Mouse (Mus musculus) liver, embryonic 12.5 days (tissue): ENCODE results near the gene Eif4enif1. TPM values are rescaled to one million over a fixed set of nuclear protein-coding genes. Genes with fewer than 3 reads are reported as not detected.
"Not testable (repeated sequence)": the region's sequence is repeated elsewhere in the genome, so short reads cannot be mapped to it uniquely, and the experiment has no call there.

Experiments
- ATAC-seq: fragments of 200-750 bp; cut with Nextera tagmentation; 2 replicates; pipeline ENCODE4 v1.8.0; 2017; ENCODE audit warnings: moderate number of reproducible peaks, mild to moderate bottlenecking, moderate library complexity
- H3K27ac ChIP-seq: fragments of 300-500 bp; sonication (generic); 2 replicates; pipeline ENCODE4 v1.5.1; 2016; ENCODE audit warnings: mild to moderate bottlenecking
- H3K27me3 ChIP-seq: fragments of 300-500 bp; sonication (generic); replicated peaks from 2 replicates; pipeline ENCODE4 v1.6.1; 2016; ENCODE audit warnings: mild to moderate bottlenecking, moderate library complexity
- H3K36me3 ChIP-seq: fragments of 300-500 bp; sonication (generic); 2 replicates; pipeline ENCODE4 v1.6.1; 2016; ENCODE audit warnings: mild to moderate bottlenecking, moderate library complexity
- H3K4me1 ChIP-seq: fragments of 300-500 bp; sonication (generic); 2 replicates; pipeline ENCODE4 v1.6.1; 2016
- H3K4me2 ChIP-seq: fragments of 300-500 bp; sonication (generic); 2 replicates; pipeline ENCODE4 v1.6.1; 2016; ENCODE audit warnings: mild to moderate bottlenecking, moderate library complexity
- H3K4me3 ChIP-seq: fragments of 300-500 bp; sonication (generic); 2 replicates; pipeline ENCODE4 v1.5.1; 2016; ENCODE audit warnings: mild to moderate bottlenecking, moderate library complexity
- H3K9ac ChIP-seq: fragments of 300-500 bp; sonication (generic); 2 replicates; pipeline ENCODE4 v1.6.1; 2016; ENCODE audit warnings: mild to moderate bottlenecking, moderate library complexity
- H3K9me3 ChIP-seq: fragments of 300-500 bp; sonication (generic); replicated peaks from 2 replicates; pipeline ENCODE4 v1.6.1; 2016; ENCODE audit warnings: mild to moderate bottlenecking, moderate library complexity
- WGBS: fragments of 180-500 bp; shearing (Covaris S2); methylation state at CpG from one replicate; pipeline ENCODE4 v1.1.7; 2016; ENCODE audit not compliant: insufficient replicate concordance; 5-methylcytosine and 5-hydroxymethylcytosine counted together
- polyA plus RNA-seq: library from polyadenylated mRNA; unstranded; fragments of >200 nt; fragmentation: Nextera tagmentation; extraction: Ambion mirVana; gene quantifications from 2 replicates; pipeline ENCODE4 v1.2.1, GENCODE M21; 2016

Eif4enif1 gene
- polyA plus RNA-seq, 1 experiment from 2014 or later, result 44.4 TPM

GRCm38 (mm10) chr11:3200636-3201035 is 1.6 kb upstream of the Eif4enif1 start:
- H3K27ac ChIP-seq, H3K4me3 ChIP-seq, H3K27me3 ChIP-seq, H3K9me3 ChIP-seq, H3K9ac ChIP-seq, H3K4me2 ChIP-seq, ATAC-seq: not testable (repeated sequence)
- H3K36me3 ChIP-seq, result peaks cover 12% of the 10 kb centered on the region
- 81% methylated on average over 6 of the region's 7 CpGs for WGBS
- peaks cover 13% of the 10 kb centered on the region for H3K4me1 ChIP-seq

DNA sequence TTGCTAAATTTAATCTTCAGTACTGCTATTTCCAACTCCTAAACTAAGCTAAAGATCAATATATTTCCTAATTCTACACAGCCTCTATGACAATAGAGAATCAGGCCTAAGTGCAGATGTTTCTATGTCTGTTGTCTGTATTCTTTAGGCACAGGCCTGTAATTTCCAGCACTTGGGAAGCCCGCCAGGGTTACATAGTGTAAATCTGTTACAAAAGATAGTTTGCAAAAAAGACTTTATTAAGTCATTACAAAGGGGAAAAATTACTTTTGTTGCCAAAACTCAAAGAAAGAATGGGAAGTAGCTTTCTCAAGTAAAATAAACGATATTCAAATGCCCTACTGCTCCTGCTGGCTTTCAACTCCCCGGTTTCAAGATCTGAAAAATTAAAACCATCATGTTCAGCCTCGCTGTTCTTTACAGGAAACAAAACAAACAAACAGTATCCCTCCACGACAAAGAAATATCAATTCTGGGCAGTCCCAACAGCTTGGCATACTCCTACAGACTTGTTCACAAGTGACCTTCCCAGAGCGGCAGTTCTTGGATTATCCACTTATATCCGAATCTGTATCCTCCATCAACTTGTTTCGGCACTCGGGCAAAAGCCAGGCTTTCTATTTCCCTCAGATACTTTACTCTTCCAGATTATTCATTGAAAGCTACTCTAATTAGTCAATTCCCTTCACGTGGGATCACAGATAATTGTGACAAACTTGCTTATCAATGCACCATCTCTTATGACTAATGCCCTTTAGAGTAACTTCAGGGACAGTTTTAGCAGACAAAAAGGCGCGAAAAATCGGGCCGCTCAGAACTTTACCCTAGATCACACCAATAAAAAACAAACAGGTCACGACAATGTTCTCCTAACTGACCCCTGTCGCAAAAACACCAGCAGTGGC is 614 bp upstream of the Eif4enif1 start:
- Histone ChIP-seq H3K9me3 (no peaks in the 10 kb centered on the region), H3K4me1 (peaks cover 17% of the 10 kb centered on the region), H3K36me3 (peaks cover 21% of the 10 kb centered on the region), H3K9ac (peak overlapping the region; percentile 74), H3K27ac (peak overlapping the region; percentile 55; the same call in 1 of the 2 replicates), H3K4me2 (peak overlapping the region; percentile 39), H3K27me3 (no peaks in the 10 kb centered on the region), H3K4me3 (peak overlapping the region; percentile 58)
- ATAC-seq, result peak; percentile 7
- 6% methylated on average over 16 of the region's 16 CpGs for WGBS

- ATAC-seq, result peak; percentile 53
- Histone ChIP-seq H3K27me3 (no peaks in the 10 kb centered on the region), H3K4me1 (peaks cover 19% of the 10 kb centered on the region), H3K4me2 (peak overlapping the region; percentile 55), H3K36me3 (peaks cover 35% of the 10 kb centered on the region), H3K27ac (peak overlapping the region; percentile 55), H3K4me3 (peak overlapping the region; percentile 58), H3K9me3 (no peaks in the 10 kb centered on the region), H3K9ac (peak overlapping the region; percentile 74)
- under 1% methylated on average over 55 of the region's 57 CpGs for WGBS
Measured at GRCm38 (mm10) chr11:3202781-3203441, 719 bp downstream of the Eif4enif1 start.

DNA sequence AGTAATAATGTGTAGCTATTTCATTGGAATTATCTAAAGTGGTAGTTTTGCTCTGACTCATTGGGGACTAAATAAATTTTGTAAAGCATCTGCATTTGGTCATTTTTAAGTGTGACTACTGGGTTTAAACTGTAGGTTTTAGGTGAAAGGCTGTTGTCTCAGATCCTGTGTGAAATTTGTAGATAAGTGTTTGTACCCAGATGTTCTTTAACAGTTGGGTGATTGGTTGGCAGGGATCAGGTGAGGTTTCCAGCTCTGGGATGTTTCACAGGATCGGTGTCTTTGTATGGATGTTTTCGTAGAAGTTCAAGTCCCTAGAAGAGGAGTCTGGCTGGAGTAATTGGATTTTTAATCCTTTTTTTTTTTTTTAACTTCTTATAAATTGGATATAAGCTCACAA is 1.6 kb downstream of the Eif4enif1 start:
- peak overlapping the region; percentile 74 for H3K9ac ChIP-seq
- peak overlapping the region; percentile 58 for H3K4me3 ChIP-seq
- H3K27ac ChIP-seq, result no peak overlapping the region
- peaks cover 43% of the 10 kb centered on the region for H3K36me3 ChIP-seq
- no peak for ATAC-seq
- peak overlapping the region; percentile 55 for H3K4me2 ChIP-seq
- 65% methylated on average over 2 of the region's 2 CpGs for WGBS
- H3K9me3 ChIP-seq, result no peaks in the 10 kb centered on the region
- H3K27me3 ChIP-seq, result no peaks in the 10 kb centered on the region
- peaks cover 23% of the 10 kb centered on the region for H3K4me1 ChIP-seq

DNA sequence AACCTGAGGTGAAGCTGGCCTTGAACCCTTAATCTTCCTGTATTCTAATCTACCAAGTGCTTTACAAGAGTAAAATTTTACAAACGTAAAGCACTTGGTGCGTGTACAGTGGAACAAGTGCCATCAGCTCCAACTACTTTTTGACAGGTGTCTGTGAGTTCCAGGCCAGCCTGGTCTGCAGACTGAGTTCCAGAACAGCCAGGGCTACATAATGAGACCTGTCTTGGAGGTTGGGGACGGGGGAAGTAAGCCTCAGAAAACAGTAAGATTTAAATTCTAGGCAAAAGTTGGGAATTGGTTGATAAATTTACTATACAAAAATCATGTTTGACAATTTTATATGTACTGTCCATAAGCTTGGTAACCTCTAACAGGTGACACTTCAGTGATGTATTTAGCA is 3.0 kb downstream of the Eif4enif1 start:
- Histone ChIP-seq H3K27ac (no peak overlapping the region), H3K9me3 (no peaks in the 10 kb centered on the region), H3K4me2 (peak overlapping the region; percentile 55), H3K4me1 (peaks cover 23% of the 10 kb centered on the region), H3K27me3 (no peaks in the 10 kb centered on the region), H3K4me3 (peak overlapping the region; percentile 58; the same call in 1 of the 2 replicates), H3K9ac (0 out of 2 replicates have a peak overlapping the region, but pooled peaks have one; percentile 74), H3K36me3 (peaks cover 58% of the 10 kb centered on the region)
- no peak for ATAC-seq
- 90% methylated on average over 3 of the region's 3 CpGs for WGBS

- 92% methylated on average over 3 of the region's 3 CpGs for WGBS
- H3K9me3 ChIP-seq, result no peaks in the 10 kb centered on the region
- H3K27me3 ChIP-seq, result no peaks in the 10 kb centered on the region
- no peak overlapping the region for H3K9ac ChIP-seq
- H3K4me1 ChIP-seq, result peaks cover 23% of the 10 kb centered on the region
- H3K36me3 ChIP-seq, result peaks cover 73% of the 10 kb centered on the region
- no peak overlapping the region for H3K4me3 ChIP-seq
- H3K4me2 ChIP-seq, result no peak overlapping the region
- ATAC-seq, result no peak
- no peak overlapping the region for H3K27ac ChIP-seq
Measured at GRCm38 (mm10) chr11:3206783-3207182, 4.6 kb downstream of the Eif4enif1 start.

DNA sequence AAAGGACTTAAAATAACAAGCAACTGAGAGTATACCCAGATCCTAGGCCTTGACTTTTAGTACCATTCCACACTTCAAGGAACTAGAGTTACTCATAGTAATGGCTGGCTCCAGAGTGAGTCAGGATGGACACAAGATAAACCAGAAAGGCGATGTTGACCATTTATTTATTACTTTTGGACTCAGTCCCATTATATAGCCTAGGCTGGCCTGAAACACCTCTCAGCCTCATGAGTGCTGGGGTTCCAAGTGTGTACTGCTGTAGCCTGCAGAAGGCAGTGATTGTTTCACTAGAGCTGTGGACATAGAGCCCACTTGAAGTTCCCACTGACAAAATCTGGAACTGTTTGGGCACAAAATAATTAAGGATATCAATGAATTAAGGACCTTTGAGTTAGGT is 10.3 kb downstream of the Eif4enif1 start:
- Histone ChIP-seq H3K27ac (no peak overlapping the region), H3K4me3 (no peak overlapping the region), H3K27me3 (no peaks in the 10 kb centered on the region), H3K9me3 (no peaks in the 10 kb centered on the region), H3K4me1 (peaks cover 4% of the 10 kb centered on the region; the same call in 1 of the 2 replicates), H3K36me3 (peaks cover 96% of the 10 kb centered on the region), H3K9ac (no peak overlapping the region), H3K4me2 (no peak overlapping the region)
- 93% methylated on average over 1 of the region's 1 CpGs for WGBS
- ATAC-seq, result no peak

- Histone ChIP-seq H3K27ac (no peak overlapping the region), H3K9ac (no peak overlapping the region), H3K4me3 (no peak overlapping the region), H3K9me3 (no peaks in the 10 kb centered on the region), H3K36me3 (peaks cover 93% of the 10 kb centered on the region), H3K4me2 (no peak overlapping the region), H3K4me1 (no peaks in the 10 kb centered on the region), H3K27me3 (no peaks in the 10 kb centered on the region)
- no peak for ATAC-seq
- 80% methylated on average over 5 of the region's 5 CpGs for WGBS
Measured at GRCm38 (mm10) chr11:3223105-3223504, 20.9 kb downstream of the Eif4enif1 start.

DNA sequence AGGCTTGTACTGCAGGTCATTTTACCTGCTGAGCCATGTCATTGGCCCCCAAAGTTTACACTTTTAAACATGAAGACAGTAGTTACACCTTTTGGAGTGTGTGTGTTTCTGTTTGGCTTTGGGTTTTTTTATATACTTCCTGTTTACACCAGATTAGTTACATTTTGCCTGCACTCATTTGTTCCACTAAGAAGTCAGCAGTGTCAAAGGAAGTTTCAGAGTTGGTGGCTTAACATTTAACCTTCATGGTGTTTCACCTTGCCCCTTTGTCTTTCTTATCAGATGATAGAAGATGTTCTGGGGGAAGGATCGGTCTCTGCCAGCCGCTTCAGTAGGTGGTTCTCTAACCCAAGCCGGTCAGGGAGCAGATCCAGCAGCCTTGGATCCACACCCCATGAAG is 24.9 kb downstream of the Eif4enif1 start:
- ATAC-seq, result no peak
- no peak overlapping the region for H3K9ac ChIP-seq
- no peak overlapping the region for H3K4me3 ChIP-seq
- WGBS, result 86% methylated on average over 3 of the region's 3 CpGs
- no peak overlapping the region for H3K4me2 ChIP-seq
- no peaks in the 10 kb centered on the region for H3K9me3 ChIP-seq
- H3K27me3 ChIP-seq, result no peaks in the 10 kb centered on the region
- H3K27ac ChIP-seq, result no peak overlapping the region
- H3K36me3 ChIP-seq, result peaks cover 94% of the 10 kb centered on the region
- no peaks in the 10 kb centered on the region for H3K4me1 ChIP-seq

GRCm38 (mm10) chr11:3232248-3232647 is 30.1 kb downstream of the Eif4enif1 start:
- Histone ChIP-seq H3K4me3 (no peak overlapping the region), H3K9ac (no peak overlapping the region), H3K4me2 (no peak overlapping the region), H3K27ac (no peak overlapping the region), H3K4me1 (no peaks in the 10 kb centered on the region), H3K27me3 (no peaks in the 10 kb centered on the region), H3K9me3 (no peaks in the 10 kb centered on the region), H3K36me3 (peaks cover 93% of the 10 kb centered on the region)
- 84% methylated on average over 3 of the region's 3 CpGs for WGBS
- ATAC-seq, result no peak

DNA sequence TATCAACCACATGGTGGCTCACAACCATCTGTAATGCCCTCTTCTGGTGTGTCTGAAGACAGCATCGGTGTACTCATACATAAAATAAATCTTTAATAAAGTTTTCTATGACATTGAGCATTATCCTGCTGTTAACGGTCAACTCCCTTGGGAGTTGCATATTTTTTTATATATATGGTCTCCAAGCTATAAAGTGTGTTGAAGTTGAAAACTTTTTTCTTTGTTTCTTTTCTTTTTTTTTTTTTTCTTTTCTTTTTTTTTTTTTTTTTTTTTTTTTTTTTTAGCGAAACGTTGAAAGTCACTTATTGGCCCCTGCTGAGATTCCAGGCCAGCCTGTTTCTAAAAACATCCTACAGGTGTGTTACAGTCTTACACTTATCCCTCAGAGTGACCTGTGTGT is 31.5 kb downstream of the Eif4enif1 start:
- H3K36me3 ChIP-seq, result peaks cover 97% of the 10 kb centered on the region
- 88% methylated on average over 4 of the region's 4 CpGs for WGBS
- no peak for ATAC-seq
- H3K4me1 ChIP-seq, result no peaks in the 10 kb centered on the region
- no peak overlapping the region for H3K4me2 ChIP-seq
- no peak overlapping the region for H3K9ac ChIP-seq
- no peaks in the 10 kb centered on the region for H3K9me3 ChIP-seq
- no peak overlapping the region for H3K4me3 ChIP-seq
- H3K27me3 ChIP-seq, result no peaks in the 10 kb centered on the region
- H3K27ac ChIP-seq, result no peak overlapping the region

DNA sequence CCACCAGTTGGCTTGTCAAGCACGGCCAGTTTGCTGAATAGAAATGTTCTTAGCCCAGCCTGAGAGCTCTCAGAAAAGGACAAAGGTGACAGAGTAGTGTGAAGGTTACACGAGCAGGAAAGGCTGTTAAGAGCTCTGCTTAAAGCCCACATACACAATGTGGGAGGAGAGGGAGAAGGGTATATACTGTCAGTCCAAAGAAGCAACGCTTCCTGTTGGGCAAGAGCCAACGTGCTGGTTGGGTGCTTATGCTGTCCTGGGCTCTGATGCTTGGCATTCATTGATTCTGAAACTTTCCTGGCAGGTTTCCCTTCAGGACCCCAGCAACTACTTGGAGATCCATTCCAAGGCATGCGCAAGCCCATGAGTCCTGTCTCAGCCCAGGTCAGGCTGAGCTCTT is 33.1 kb downstream of the Eif4enif1 start:
- H3K9me3 ChIP-seq, result no peaks in the 10 kb centered on the region
- H3K4me3 ChIP-seq, result no peak overlapping the region
- H3K27me3 ChIP-seq, result no peaks in the 10 kb centered on the region
- no peak overlapping the region for H3K4me2 ChIP-seq
- ATAC-seq, result no peak
- 74% methylated on average over 5 of the region's 5 CpGs for WGBS
- H3K27ac ChIP-seq, result no peak overlapping the region
- H3K9ac ChIP-seq, result no peak overlapping the region
- peaks cover 98% of the 10 kb centered on the region for H3K36me3 ChIP-seq
- H3K4me1 ChIP-seq, result no peaks in the 10 kb centered on the region
